Mouse (Mus musculus) megakaryocyte, embryonic 14.5 days (primary cell): Measurements from ENCODE around the gene Clstn1. TPM values are rescaled to one million over a fixed set of nuclear protein-coding genes. Genes with fewer than 3 reads are reported as not detected.

Experiments
- H3K27me3 ChIP-seq: replicated peaks from 2 replicates; pipeline ENCODE3; 2012; ENCODE audit warnings: inconsistent platforms
- H3K36me3 ChIP-seq: replicated peaks from 2 replicates; pipeline ENCODE3; 2012; ENCODE audit warnings: low read length, inconsistent platforms, mixed read lengths
- H3K4me1 ChIP-seq: 2 replicates; pipeline ENCODE4 v1.6.1; 2012; ENCODE audit warnings: inconsistent platforms
- H3K4me3 ChIP-seq: replicated peaks from 2 replicates; pipeline ENCODE3; 2012; ENCODE audit warnings: moderate library complexity, mild to moderate bottlenecking, inconsistent platforms
- H3K9me3 ChIP-seq: 2 replicates; pipeline ENCODE4 v1.6.1; 2012; ENCODE audit warnings: inconsistent platforms
- FLI1 ChIP-seq: IDR thresholded peaks from 2 replicates; pipeline ENCODE4 v1.6.1; 2012; ENCODE audit warnings: low read length, inconsistent platforms, mixed read lengths
- GATA1 ChIP-seq: IDR thresholded peaks from 3 replicates; pipeline ENCODE4 v1.6.1; 2012; ENCODE audit warnings: mixed read lengths, low read length, inconsistent platforms, borderline replicate concordance
- polyA plus RNA-seq: library from polyadenylated mRNA; stranded (reverse); fragments of >175 nt; gene quantifications from 2 replicates; pipeline ENCODE4 v1.2.3, GENCODE M21; 2012; ENCODE audit warnings: low replicate concordance; ENCODE audit not compliant: insufficient read depth

Gene Clstn1
- polyA plus RNA-seq, 1 experiment = 10.0 TPM

- H3K27me3 ChIP-seq = peaks cover 92% of the 10 kb centered on the region
- no peaks in the 10 kb centered on the region for H3K9me3 ChIP-seq
- H3K4me1 ChIP-seq = peaks cover 11% of the 10 kb centered on the region
- H3K36me3 ChIP-seq = no peaks in the 10 kb centered on the region
- no peak overlapping the region for H3K4me3 ChIP-seq
- no peak for TF ChIP-seq GATA1
Measured at GRCm38 (mm10) chr4:149576061-149576460, 10.2 kb upstream of the Clstn1 start.

- H3K9me3 ChIP-seq = no peaks in the 10 kb centered on the region
- H3K4me3 ChIP-seq = no peak overlapping the region
- no peaks in the 10 kb centered on the region for H3K36me3 ChIP-seq
- TF ChIP-seq GATA1 (no peak), FLI1 (no peak)
- peaks cover 92% of the 10 kb centered on the region for H3K27me3 ChIP-seq
- peaks cover under 1% of the 10 kb centered on the region; the same call in 1 of the 2 replicates for H3K4me1 ChIP-seq
Measured at GRCm38 (mm10) chr4:149576993-149577548, 9.2 kb upstream of the Clstn1 start.

GRCm38 (mm10) chr4:149578085-149578681 is 8.1 kb upstream of the Clstn1 start:
- peaks cover 89% of the 10 kb centered on the region for H3K27me3 ChIP-seq
- no peak overlapping the region for H3K4me3 ChIP-seq
- TF ChIP-seq GATA1 (no peak), FLI1 (no peak)
- no peaks in the 10 kb centered on the region for H3K36me3 ChIP-seq
- H3K9me3 ChIP-seq = no peaks in the 10 kb centered on the region
- H3K4me1 ChIP-seq = no peaks in the 10 kb centered on the region

- no peaks in the 10 kb centered on the region for H3K36me3 ChIP-seq
- peaks cover 87% of the 10 kb centered on the region for H3K27me3 ChIP-seq
- no peak overlapping the region for H3K4me3 ChIP-seq
- H3K4me1 ChIP-seq = no peaks in the 10 kb centered on the region
- no peak for TF ChIP-seq GATA1
- no peak for TF ChIP-seq FLI1
- H3K9me3 ChIP-seq = no peaks in the 10 kb centered on the region
Measured at GRCm38 (mm10) chr4:149578831-149579230, 7.4 kb upstream of the Clstn1 start.

- Histone ChIP-seq H3K27me3 (peaks cover 84% of the 10 kb centered on the region), H3K4me1 (peaks cover 21% of the 10 kb centered on the region), H3K36me3 (no peaks in the 10 kb centered on the region), H3K4me3 (no peak overlapping the region), H3K9me3 (no peaks in the 10 kb centered on the region)
- TF ChIP-seq FLI1 (no peak), GATA1 (no peak)
Measured at GRCm38 (mm10) chr4:149585236-149585635, 1.0 kb upstream of the Clstn1 start.

GRCm38 (mm10) chr4:149586783-149587595 is 721 bp downstream of the Clstn1 start:
- H3K4me1 ChIP-seq = peaks cover 21% of the 10 kb centered on the region
- TF ChIP-seq GATA1 = no peak
- no peak for TF ChIP-seq FLI1
- H3K4me3 ChIP-seq = peak overlapping the region; percentile 93
- H3K36me3 ChIP-seq = no peaks in the 10 kb centered on the region
- peaks cover 9% of the 10 kb centered on the region; the same call in 1 of the 2 replicates for H3K9me3 ChIP-seq
- H3K27me3 ChIP-seq = peaks cover 69% of the 10 kb centered on the region

GRCm38 (mm10) chr4:149587596-149588168 is 1.4 kb downstream of the Clstn1 start:
- TF ChIP-seq FLI1 = no peak
- peaks cover 71% of the 10 kb centered on the region for H3K27me3 ChIP-seq
- peaks cover 21% of the 10 kb centered on the region for H3K4me1 ChIP-seq
- H3K4me3 ChIP-seq = peak overlapping the region; percentile 93
- no peaks in the 10 kb centered on the region for H3K36me3 ChIP-seq
- peaks cover 9% of the 10 kb centered on the region; the same call in 1 of the 2 replicates for H3K9me3 ChIP-seq

- peaks cover 19% of the 10 kb centered on the region for H3K4me1 ChIP-seq
- TF ChIP-seq FLI1 = no peak
- TF ChIP-seq GATA1 = no peak
- peaks cover 53% of the 10 kb centered on the region for H3K27me3 ChIP-seq
- no peaks in the 10 kb centered on the region for H3K36me3 ChIP-seq
- peaks cover 9% of the 10 kb centered on the region; the same call in 1 of the 2 replicates for H3K9me3 ChIP-seq
- H3K4me3 ChIP-seq = no peak overlapping the region
Measured at GRCm38 (mm10) chr4:149590200-149590599, 3.9 kb downstream of the Clstn1 start.

GRCm38 (mm10) chr4:149591486-149591885 is 5.2 kb downstream of the Clstn1 start:
- peaks cover 15% of the 10 kb centered on the region; the same call in 1 of the 2 replicates for H3K9me3 ChIP-seq
- no peaks in the 10 kb centered on the region for H3K36me3 ChIP-seq
- TF ChIP-seq GATA1 = no peak
- TF ChIP-seq FLI1 = no peak
- peaks cover 14% of the 10 kb centered on the region for H3K4me1 ChIP-seq
- peaks cover 45% of the 10 kb centered on the region for H3K27me3 ChIP-seq
- no peak overlapping the region for H3K4me3 ChIP-seq
